Mouse (Mus musculus) heart, postnatal 0 days (tissue): ENCODE data around the gene Pde2a. TPM values are rescaled to one million over a fixed set of nuclear protein-coding genes. Genes with fewer than 3 reads are reported as not detected.

Experiments
- ATAC-seq: fragments of 200-750 bp; cut with Nextera tagmentation; 2 replicates; pipeline ENCODE4 v1.8.0; 2017; ENCODE audit warnings: low read depth, moderate number of reproducible peaks, moderate library complexity; ENCODE audit not compliant: insufficient read depth
- DNase-seq: peaks from one replicate; pipeline ENCODE4 v3.0.0-alpha.2; 2016; ENCODE audit warnings: low spot score
- H3K27ac ChIP-seq: fragments of 300-500 bp; sonication (generic); 2 replicates; pipeline ENCODE4 v1.5.1; 2014; ENCODE audit warnings: low read depth, mild to moderate bottlenecking
- H3K27me3 ChIP-seq: fragments of 300-500 bp; sonication (generic); 2 replicates; pipeline ENCODE4 v1.6.1; 2014; ENCODE audit warnings: low read length, mixed read lengths; ENCODE audit not compliant: control insufficient read depth, insufficient read depth
- H3K36me3 ChIP-seq: fragments of 300-500 bp; sonication (generic); replicated peaks from 2 replicates; pipeline ENCODE4 v1.6.1; 2014; ENCODE audit warnings: low read length, mixed read lengths; ENCODE audit not compliant: control insufficient read depth, insufficient read depth
- H3K4me1 ChIP-seq: fragments of 300-500 bp; sonication (generic); 2 replicates; pipeline ENCODE4 v1.6.1; 2014; ENCODE audit warnings: antibody characterized with exemption; ENCODE audit not compliant: control insufficient read depth, insufficient read depth
- H3K4me2 ChIP-seq: fragments of 300-500 bp; sonication (generic); 2 replicates; pipeline ENCODE4 v1.6.1; 2014; ENCODE audit warnings: low read depth, mild to moderate bottlenecking, low read length, moderate library complexity
- H3K4me3 ChIP-seq: fragments of 300-500 bp; sonication (generic); 2 replicates; pipeline ENCODE4 v1.5.1; 2014; ENCODE audit warnings: low read depth, low read length
- H3K9ac ChIP-seq: fragments of 300-500 bp; sonication (generic); replicated peaks from 2 replicates; pipeline ENCODE4 v1.6.1; 2014; ENCODE audit warnings: low read depth, low read length, mixed read lengths
- H3K9me3 ChIP-seq: fragments of 300-500 bp; sonication (generic); replicated peaks from 2 replicates; pipeline ENCODE4 v1.6.1; 2016; ENCODE audit warnings: low read length; ENCODE audit not compliant: control insufficient read depth
- CTCF ChIP-seq: IDR thresholded peaks from 2 replicates; pipeline ENCODE4 v1.5.1; 2016; ENCODE audit warnings: antibody characterized with exemption, control low read depth, low read depth
- EP300 ChIP-seq: IDR thresholded peaks from 2 replicates; pipeline ENCODE4 v1.6.1; 2016; ENCODE audit warnings: antibody characterized with exemption, low read depth
- WGBS: fragments of 180-500 bp; shearing (Covaris S2); extraction: QIAGEN DNeasy Blood & Tissue Kit; methylation state at CpG from one replicate; pipeline ENCODE4 v1.1.7; 2014; 5-methylcytosine and 5-hydroxymethylcytosine counted together
- polyA plus RNA-seq: library from polyadenylated mRNA; unstranded; fragments of >200 nt; fragmentation: Nextera tagmentation; extraction: Ambion mirVana; gene quantifications from 2 replicates; pipeline ENCODE4 v1.2.1, GENCODE M21; 2015
- total RNA-seq: library from RNA; depleted of rRNA; stranded (reverse); fragments of >200 nt; gene quantifications from 2 replicates; pipeline ENCODE4 v1.2.3, GENCODE M21; 2014; ENCODE audit warnings: low replicate concordance

Pde2a gene
- total and polyA plus RNA-seq, 2 experiments from 2014 or later = 4.7 to 19.3 TPM

- TF ChIP-seq CTCF (no peak), EP300 (no peak)
- no peak overlapping the region for H3K4me3 ChIP-seq
- no peak overlapping the region for H3K9ac ChIP-seq
- ATAC-seq (no peak), DNase-seq (no peak)
- 86% methylated on average over 8 of the region's 8 CpGs for WGBS
- no peaks in the 10 kb centered on the region for H3K9me3 ChIP-seq
- H3K27me3 ChIP-seq = peaks cover 44% of the 10 kb centered on the region
- no peak overlapping the region for H3K27ac ChIP-seq
- H3K36me3 ChIP-seq = no peaks in the 10 kb centered on the region
- H3K4me1 ChIP-seq = no peaks in the 10 kb centered on the region
- H3K4me2 ChIP-seq = no peak overlapping the region
Measured at GRCm38 (mm10) chr7:101422646-101423045, 1.2 kb downstream of the Pde2a start.

DNA sequence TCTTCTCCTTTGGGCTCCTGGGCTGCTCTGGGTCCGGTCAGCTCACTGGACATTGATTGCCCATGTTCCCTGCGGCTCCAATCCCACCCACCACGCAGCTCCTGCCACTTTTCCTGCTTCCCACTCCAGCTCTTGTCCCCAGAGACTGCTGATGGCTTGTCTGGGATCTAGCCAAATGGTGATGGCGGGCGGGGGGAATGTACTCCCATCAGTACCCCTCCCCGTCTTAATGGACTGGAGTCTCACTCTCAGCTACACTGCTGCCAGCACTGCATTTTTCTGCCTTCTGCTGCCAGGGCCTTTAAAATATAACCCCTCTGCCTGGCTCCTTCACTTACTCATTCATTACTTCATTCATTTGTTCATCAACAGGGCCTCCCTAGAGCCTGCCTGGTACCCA lies 2.5 kb downstream of the Pde2a start:
- Histone ChIP-seq H3K27me3 (peaks cover 36% of the 10 kb centered on the region), H3K9me3 (no peaks in the 10 kb centered on the region), H3K4me3 (no peak overlapping the region), H3K4me1 (no peaks in the 10 kb centered on the region), H3K27ac (no peak overlapping the region), H3K36me3 (no peaks in the 10 kb centered on the region), H3K4me2 (no peak overlapping the region), H3K9ac (no peak overlapping the region)
- ATAC-seq (no peak), DNase-seq (no peak)
- no peak for TF ChIP-seq CTCF
- no peak for TF ChIP-seq EP300
- WGBS = 50% methylated on average over 6 of the region's 6 CpGs

DNA sequence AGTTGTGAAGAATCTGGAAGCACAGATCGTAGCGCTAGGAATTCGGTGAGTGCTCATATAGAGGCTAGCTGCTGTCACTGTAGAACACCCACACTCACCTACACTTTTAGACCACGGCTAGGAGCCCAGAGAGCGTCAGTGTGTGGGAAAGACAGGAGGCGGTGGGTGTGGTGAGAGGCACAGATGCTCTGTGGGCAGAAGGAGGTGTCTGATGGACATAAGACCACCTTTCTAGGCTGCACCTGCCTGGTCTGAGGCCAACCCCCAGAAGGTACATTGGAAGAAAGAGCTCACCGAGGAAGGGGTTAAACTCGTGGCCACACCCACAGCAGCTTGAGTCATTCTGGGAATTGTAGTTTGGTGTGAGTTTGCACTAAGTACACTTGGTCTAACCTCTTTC lies 5.2 kb downstream of the Pde2a start:
- Histone ChIP-seq H3K27me3 (peaks cover 18% of the 10 kb centered on the region), H3K4me1 (no peaks in the 10 kb centered on the region), H3K4me3 (no peak overlapping the region), H3K36me3 (no peaks in the 10 kb centered on the region), H3K4me2 (no peak overlapping the region), H3K9me3 (no peaks in the 10 kb centered on the region), H3K9ac (no peak overlapping the region), H3K27ac (no peak overlapping the region)
- DNase-seq = no peak
- 65% methylated on average over 8 of the region's 8 CpGs for WGBS
- no peak for ATAC-seq
- TF ChIP-seq CTCF = no peak
- TF ChIP-seq EP300 = no peak

DNA sequence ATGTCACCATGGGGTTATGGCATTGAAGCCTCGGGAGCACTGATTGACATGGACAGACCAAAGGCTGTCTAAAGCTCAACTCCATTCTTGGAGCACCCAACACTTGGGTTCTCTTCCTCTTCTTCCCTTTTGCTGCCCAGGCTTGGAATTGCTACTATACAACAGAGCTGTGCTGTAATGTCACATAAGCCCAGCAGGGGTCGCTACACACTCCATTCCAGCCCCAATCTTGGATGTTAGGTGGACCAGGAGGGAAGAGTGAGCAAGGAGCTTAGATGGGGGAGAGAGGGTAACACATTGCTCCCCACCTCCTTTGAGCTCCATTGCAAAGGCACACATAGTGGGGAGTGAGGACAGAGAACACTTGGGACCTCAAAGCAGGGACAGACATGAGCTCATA lies 6.2 kb downstream of the Pde2a start:
- no peak overlapping the region for H3K9ac ChIP-seq
- ATAC-seq = no peak
- no peak for DNase-seq
- no peak overlapping the region for H3K4me3 ChIP-seq
- no peaks in the 10 kb centered on the region for H3K9me3 ChIP-seq
- WGBS = 8% methylated on average over 2 of the region's 2 CpGs
- no peak overlapping the region for H3K27ac ChIP-seq
- no peaks in the 10 kb centered on the region for H3K36me3 ChIP-seq
- H3K27me3 ChIP-seq = peaks cover 14% of the 10 kb centered on the region; the same call in 1 of the 2 replicates
- H3K4me1 ChIP-seq = no peaks in the 10 kb centered on the region
- H3K4me2 ChIP-seq = no peak overlapping the region
- no peak for TF ChIP-seq EP300
- peak; percentile 82 for TF ChIP-seq CTCF

GRCm38 (mm10) chr7:101435038-101435437 lies 13.5 kb downstream of the Pde2a start:
- Histone ChIP-seq H3K27ac (no peak overlapping the region), H3K4me2 (no peak overlapping the region), H3K9ac (no peak overlapping the region), H3K36me3 (no peaks in the 10 kb centered on the region), H3K27me3 (no peaks in the 10 kb centered on the region), H3K4me1 (no peaks in the 10 kb centered on the region), H3K9me3 (no peaks in the 10 kb centered on the region), H3K4me3 (no peak overlapping the region)
- DNase-seq = no peak
- TF ChIP-seq EP300 = no peak
- TF ChIP-seq CTCF = no peak
- 52% methylated on average over 6 of the region's 6 CpGs for WGBS
- no peak for ATAC-seq

DNA sequence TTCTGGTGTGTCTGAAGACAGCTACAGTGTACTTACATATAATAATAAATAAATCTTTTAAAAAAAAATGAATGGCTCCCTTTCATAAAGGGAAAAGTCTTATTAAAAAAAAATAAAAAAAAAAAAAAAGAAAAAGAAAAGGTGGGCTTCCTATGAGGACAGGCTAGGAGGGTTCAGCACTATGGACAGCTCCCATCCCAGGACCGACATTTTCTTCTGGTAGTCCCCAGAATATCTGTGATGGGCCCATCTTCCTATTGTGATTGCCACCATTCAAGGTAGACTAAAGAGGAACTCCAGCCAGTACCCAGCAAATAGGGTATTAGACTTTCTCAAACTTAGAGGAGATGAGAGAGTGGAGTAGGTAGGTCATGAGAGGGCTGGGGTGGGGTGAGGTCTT lies 16.4 kb downstream of the Pde2a start:
- WGBS = 13% methylated on average over 1 of the region's 1 CpGs

More for the DNA sequence above, 16.4 kb downstream of the Pde2a start:
- H3K36me3 ChIP-seq = no peaks in the 10 kb centered on the region
- DNase-seq = no peak
- H3K27me3 ChIP-seq = no peaks in the 10 kb centered on the region
- no peak overlapping the region for H3K4me3 ChIP-seq
- TF ChIP-seq EP300 (no peak), CTCF (no peak)
- no peak for ATAC-seq
- no peak overlapping the region for H3K4me2 ChIP-seq
- no peaks in the 10 kb centered on the region for H3K4me1 ChIP-seq
- H3K9me3 ChIP-seq = no peaks in the 10 kb centered on the region
- no peak overlapping the region for H3K27ac ChIP-seq
- H3K9ac ChIP-seq = no peak overlapping the region
